Mouse (Mus musculus): Measurements from ENCODE around the gene Clint1. TPM values are rescaled to one million over a fixed set of nuclear protein-coding genes. Genes with fewer than 3 reads are reported as not detected.

Gene Clint1
- polyA plus RNA-seq, 1 experiment from 2014 or later: 67.7 TPM

GRCm38 (mm10) chr11:45900233-45901015, 48.6 kb downstream of the Clint1 start:
- H3K9ac ChIP-seq (ENCODE audit: low read length): no peak overlapping the region
- no peaks in the 10 kb centered on the region for H3K4me1 ChIP-seq (ENCODE audit: control insufficient read depth, insufficient read depth, low read length)
- H3K27me3 ChIP-seq (ENCODE audit: control insufficient read depth, insufficient read depth, low read length): no peaks in the 10 kb centered on the region
- H3K4me3 ChIP-seq (ENCODE audit: low read depth, low read length): no peak overlapping the region
- no peak overlapping the region for H3K4me2 ChIP-seq (ENCODE audit: low read depth)
- no peaks in the 10 kb centered on the region for H3K9me3 ChIP-seq (ENCODE audit: control insufficient read depth, low read length)
- H3K36me3 ChIP-seq (ENCODE audit: control insufficient read depth, insufficient read depth, low read length): peaks cover 4% of the 10 kb centered on the region
- WGBS: 76% methylated on average over 11 of the region's 11 CpGs
- ATAC-seq (ENCODE audit: insufficient read depth, low FRiP score, low TSS enrichment) (no peak), DNase-seq (ENCODE audit: low spot score) (no peak)
- no peak overlapping the region for H3K27ac ChIP-seq (ENCODE audit: low read depth, low read length)

- Histone ChIP-seq H3K9ac (ENCODE audit: low read length) (no peak overlapping the region), H3K27me3 (ENCODE audit: control insufficient read depth, insufficient read depth, low read length) (no peaks in the 10 kb centered on the region), H3K9me3 (ENCODE audit: control insufficient read depth, low read length) (no peaks in the 10 kb centered on the region), H3K27ac (ENCODE audit: low read depth, low read length) (no peak overlapping the region), H3K4me1 (ENCODE audit: control insufficient read depth, insufficient read depth, low read length) (no peaks in the 10 kb centered on the region), H3K36me3 (ENCODE audit: control insufficient read depth, insufficient read depth, low read length) (peaks cover 13% of the 10 kb centered on the region), H3K4me3 (ENCODE audit: low read depth, low read length) (no peak overlapping the region), H3K4me2 (ENCODE audit: low read depth) (no peak overlapping the region)
- no peak for DNase-seq (ENCODE audit: low spot score)
- ATAC-seq (ENCODE audit: insufficient read depth, low FRiP score, low TSS enrichment): no peak
- 92% methylated on average over 8 of the region's 8 CpGs for WGBS
These were observed 54.4 kb downstream of the Clint1 start for GRCm38 (mm10) chr11:45906109-45906786.

DNA sequence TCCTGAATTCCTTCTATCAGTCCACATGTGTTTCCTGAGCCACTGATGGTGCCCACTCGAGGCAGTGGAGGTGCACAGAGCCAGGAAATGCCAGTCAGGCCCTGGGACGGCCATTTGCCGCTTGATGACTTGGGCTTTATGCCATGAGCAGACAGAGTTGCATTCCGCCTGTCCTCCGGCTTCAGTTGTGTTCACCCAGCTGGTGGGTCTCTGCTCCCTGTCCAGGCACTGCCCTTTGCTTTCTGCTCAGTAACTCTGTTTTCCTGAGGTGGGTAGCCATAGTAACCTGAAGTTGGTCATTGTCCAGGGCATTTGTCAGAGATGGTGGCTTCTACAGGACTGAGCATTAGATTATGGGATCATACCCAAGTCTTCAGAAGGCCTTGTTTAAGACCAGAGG, 55.5 kb downstream of the Clint1 start:
- DNase-seq (ENCODE audit: low spot score): no peak
- H3K4me3 ChIP-seq (ENCODE audit: low read depth, low read length): no peak overlapping the region
- H3K4me1 ChIP-seq (ENCODE audit: control insufficient read depth, insufficient read depth, low read length): no peaks in the 10 kb centered on the region
- peaks cover 15% of the 10 kb centered on the region for H3K36me3 ChIP-seq (ENCODE audit: control insufficient read depth, insufficient read depth, low read length)
- WGBS: 89% methylated on average over 5 of the region's 5 CpGs
- H3K27me3 ChIP-seq (ENCODE audit: control insufficient read depth, insufficient read depth, low read length): no peaks in the 10 kb centered on the region
- H3K9me3 ChIP-seq (ENCODE audit: control insufficient read depth, low read length): no peaks in the 10 kb centered on the region
- no peak overlapping the region for H3K4me2 ChIP-seq (ENCODE audit: low read depth)
- ATAC-seq (ENCODE audit: insufficient read depth, low FRiP score, low TSS enrichment): no peak
- H3K27ac ChIP-seq (ENCODE audit: low read depth, low read length): no peak overlapping the region
- H3K9ac ChIP-seq (ENCODE audit: low read length): no peak overlapping the region

- 95% methylated on average over 7 of the region's 7 CpGs for WGBS
- DNase-seq (ENCODE audit: low spot score): no peak
- Histone ChIP-seq H3K36me3 (ENCODE audit: control insufficient read depth, insufficient read depth, low read length) (peaks cover 15% of the 10 kb centered on the region), H3K4me2 (ENCODE audit: low read depth) (no peak overlapping the region), H3K4me1 (ENCODE audit: control insufficient read depth, insufficient read depth, low read length) (no peaks in the 10 kb centered on the region), H3K4me3 (ENCODE audit: low read depth, low read length) (no peak overlapping the region), H3K27ac (ENCODE audit: low read depth, low read length) (no peak overlapping the region), H3K9me3 (ENCODE audit: control insufficient read depth, low read length) (no peaks in the 10 kb centered on the region), H3K27me3 (ENCODE audit: control insufficient read depth, insufficient read depth, low read length) (no peaks in the 10 kb centered on the region), H3K9ac (ENCODE audit: low read length) (no peak overlapping the region)
- ATAC-seq (ENCODE audit: insufficient read depth, low FRiP score, low TSS enrichment): no peak
These were observed 56.2 kb downstream of the Clint1 start for GRCm38 (mm10) chr11:45908070-45908469.

DNA sequence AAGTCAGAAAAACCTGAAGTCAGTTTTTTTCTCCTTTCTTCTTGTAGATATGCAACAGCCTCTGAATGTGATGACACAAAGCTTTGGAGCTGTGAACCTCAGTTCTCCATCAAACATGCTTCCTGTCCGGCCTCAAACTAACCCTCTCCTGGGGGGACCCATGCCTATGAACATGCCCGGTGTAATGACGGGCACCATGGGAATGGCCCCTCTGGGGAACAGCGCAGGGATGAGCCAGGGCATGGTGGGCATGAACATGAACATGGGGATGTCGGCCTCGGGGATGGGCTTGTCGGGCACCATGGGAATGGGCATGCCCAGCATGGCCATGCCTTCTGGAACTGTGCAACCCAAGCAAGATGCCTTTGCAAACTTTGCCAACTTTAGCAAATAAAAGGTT, 57.0 kb downstream of the Clint1 start:
- H3K4me3 ChIP-seq (ENCODE audit: low read depth, low read length): no peak overlapping the region
- WGBS: 97% methylated on average over 7 of the region's 7 CpGs
- H3K27ac ChIP-seq (ENCODE audit: low read depth, low read length): no peak overlapping the region
- no peaks in the 10 kb centered on the region for H3K4me1 ChIP-seq (ENCODE audit: control insufficient read depth, insufficient read depth, low read length)
- H3K4me2 ChIP-seq (ENCODE audit: low read depth): no peak overlapping the region
- H3K9ac ChIP-seq (ENCODE audit: low read length): no peak overlapping the region
- H3K27me3 ChIP-seq (ENCODE audit: control insufficient read depth, insufficient read depth, low read length): no peaks in the 10 kb centered on the region
- DNase-seq (ENCODE audit: low spot score): no peak
- no peaks in the 10 kb centered on the region for H3K9me3 ChIP-seq (ENCODE audit: control insufficient read depth, low read length)
- H3K36me3 ChIP-seq (ENCODE audit: control insufficient read depth, insufficient read depth, low read length): peaks cover 11% of the 10 kb centered on the region
- no peak for ATAC-seq (ENCODE audit: insufficient read depth, low FRiP score, low TSS enrichment)

GRCm38 (mm10) chr11:45910701-45911100, 58.9 kb downstream of the Clint1 start:
- no peak for ATAC-seq (ENCODE audit: insufficient read depth, low FRiP score, low TSS enrichment)
- WGBS: 94% methylated on average over 5 of the region's 5 CpGs

DNA sequence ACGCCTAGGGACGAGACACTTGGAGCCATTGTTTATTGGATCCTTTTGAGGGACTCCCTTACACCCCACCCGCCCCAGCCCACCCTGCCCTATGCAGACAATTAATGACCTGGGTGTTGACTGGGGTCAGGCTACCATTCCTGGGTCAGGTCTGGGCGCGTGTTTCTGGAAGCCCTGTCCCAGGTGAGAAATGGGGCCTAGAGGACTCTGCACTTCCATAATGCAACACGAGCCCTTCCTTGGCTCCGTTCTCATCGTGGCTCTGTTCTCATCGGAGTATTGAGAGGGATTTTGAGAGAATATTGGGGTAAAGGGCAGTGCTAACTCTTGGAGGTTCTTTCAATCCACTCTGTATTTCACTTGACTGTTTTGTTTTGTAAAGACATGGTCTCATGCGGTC, 64.3 kb downstream of the Clint1 start:
- peaks cover 3% of the 10 kb centered on the region for H3K36me3 ChIP-seq (ENCODE audit: control insufficient read depth, insufficient read depth, low read length)
- H3K4me1 ChIP-seq (ENCODE audit: control insufficient read depth, insufficient read depth, low read length): no peaks in the 10 kb centered on the region
- no peaks in the 10 kb centered on the region for H3K27me3 ChIP-seq (ENCODE audit: control insufficient read depth, insufficient read depth, low read length)
- H3K27ac ChIP-seq (ENCODE audit: low read depth, low read length): no peak overlapping the region
- H3K4me2 ChIP-seq (ENCODE audit: low read depth): no peak overlapping the region
- DNase-seq (ENCODE audit: low spot score) (no peak), ATAC-seq (ENCODE audit: insufficient read depth, low FRiP score, low TSS enrichment) (no peak)
- H3K9me3 ChIP-seq (ENCODE audit: control insufficient read depth, low read length): no peaks in the 10 kb centered on the region
- no peak overlapping the region for H3K4me3 ChIP-seq (ENCODE audit: low read depth, low read length)
- WGBS: 83% methylated on average over 10 of the region's 10 CpGs
- no peak overlapping the region for H3K9ac ChIP-seq (ENCODE audit: low read length)

More at GRCm38 (mm10) chr11:45910701-45911100, 58.9 kb downstream of the Clint1 start:
- DNase-seq (ENCODE audit: low spot score): no peak
- Histone ChIP-seq H3K9me3 (ENCODE audit: control insufficient read depth, low read length) (no peaks in the 10 kb centered on the region), H3K4me2 (ENCODE audit: low read depth) (no peak overlapping the region), H3K9ac (ENCODE audit: low read length) (no peak overlapping the region), H3K4me3 (ENCODE audit: low read depth, low read length) (no peak overlapping the region), H3K36me3 (ENCODE audit: control insufficient read depth, insufficient read depth, low read length) (peaks cover 11% of the 10 kb centered on the region), H3K4me1 (ENCODE audit: control insufficient read depth, insufficient read depth, low read length) (no peaks in the 10 kb centered on the region), H3K27me3 (ENCODE audit: control insufficient read depth, insufficient read depth, low read length) (no peaks in the 10 kb centered on the region), H3K27ac (ENCODE audit: low read depth, low read length) (no peak overlapping the region)

- H3K27ac ChIP-seq (ENCODE audit: low read depth, low read length): no peak overlapping the region
- no peak overlapping the region for H3K9ac ChIP-seq (ENCODE audit: low read length)
- no peaks in the 10 kb centered on the region for H3K4me1 ChIP-seq (ENCODE audit: control insufficient read depth, insufficient read depth, low read length)
- WGBS: 92% methylated on average over 6 of the region's 6 CpGs
- no peak overlapping the region for H3K4me2 ChIP-seq (ENCODE audit: low read depth)
- no peaks in the 10 kb centered on the region for H3K27me3 ChIP-seq (ENCODE audit: control insufficient read depth, insufficient read depth, low read length)
- no peak overlapping the region for H3K4me3 ChIP-seq (ENCODE audit: low read depth, low read length)
- no peak for ATAC-seq (ENCODE audit: insufficient read depth, low FRiP score, low TSS enrichment)
- no peaks in the 10 kb centered on the region for H3K9me3 ChIP-seq (ENCODE audit: control insufficient read depth, low read length)
- H3K36me3 ChIP-seq (ENCODE audit: control insufficient read depth, insufficient read depth, low read length): no peaks in the 10 kb centered on the region
- no peak for DNase-seq (ENCODE audit: low spot score)
These were observed 66.2 kb downstream of the Clint1 start for GRCm38 (mm10) chr11:45918018-45918417.

DNA sequence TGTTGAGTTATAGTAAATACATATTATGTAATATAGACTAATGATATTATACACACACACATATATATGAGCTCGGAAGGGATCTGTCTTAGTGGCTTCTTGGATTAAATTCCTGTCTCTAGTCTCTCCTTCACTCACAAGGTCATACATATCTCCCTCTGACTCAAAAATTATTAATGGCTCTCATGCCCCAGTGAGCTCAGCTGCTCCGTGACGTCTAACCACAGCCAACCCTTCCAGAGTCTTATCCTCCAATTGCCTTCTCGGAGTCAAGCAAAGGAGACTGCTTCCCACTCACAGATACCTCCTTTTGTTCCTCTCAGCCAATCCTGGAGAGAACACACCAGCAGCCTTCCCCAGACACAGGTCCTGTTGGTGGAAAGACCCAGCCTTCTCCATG, 67.0 kb downstream of the Clint1 start:
- H3K4me3 ChIP-seq (ENCODE audit: low read depth, low read length): no peak overlapping the region
- no peak overlapping the region for H3K27ac ChIP-seq (ENCODE audit: low read depth, low read length)
- H3K36me3 ChIP-seq (ENCODE audit: control insufficient read depth, insufficient read depth, low read length): no peaks in the 10 kb centered on the region
- H3K9me3 ChIP-seq (ENCODE audit: control insufficient read depth, low read length): no peaks in the 10 kb centered on the region
- DNase-seq (ENCODE audit: low spot score) (no peak), ATAC-seq (ENCODE audit: insufficient read depth, low FRiP score, low TSS enrichment) (no peak)
- 76% methylated on average over 4 of the region's 4 CpGs for WGBS
- H3K4me1 ChIP-seq (ENCODE audit: control insufficient read depth, insufficient read depth, low read length): no peaks in the 10 kb centered on the region
- H3K27me3 ChIP-seq (ENCODE audit: control insufficient read depth, insufficient read depth, low read length): no peaks in the 10 kb centered on the region
- H3K9ac ChIP-seq (ENCODE audit: low read length): no peak overlapping the region
- H3K4me2 ChIP-seq (ENCODE audit: low read depth): no peak overlapping the region
